Mouse (Mus musculus) stomach, postnatal 0 days (tissue): Measurements from ENCODE around the gene Fbxo46. TPM values are rescaled to one million over a fixed set of nuclear protein-coding genes. Genes with fewer than 3 reads are reported as not detected.

Source experiments
- ATAC-seq: fragments of 200-750 bp; cut with Nextera tagmentation; 2 replicates; pipeline ENCODE4 v1.8.0; 2017; ENCODE audit not compliant: low FRiP score, low TSS enrichment
- DNase-seq: peaks from one replicate; pipeline ENCODE4 v3.0.0-alpha.2; 2016; ENCODE audit warnings: low spot score
- H3K27ac ChIP-seq: fragments of 300-500 bp; sonication (generic); replicated peaks from 2 replicates; pipeline ENCODE4 v1.5.1; 2014; ENCODE audit warnings: mild to moderate bottlenecking, control low read depth
- H3K27me3 ChIP-seq: fragments of 300-500 bp; sonication (generic); 2 replicates; pipeline ENCODE4 v1.6.1; 2014; ENCODE audit warnings: low read length; ENCODE audit not compliant: control insufficient read depth, insufficient read depth
- H3K36me3 ChIP-seq: fragments of 300-500 bp; sonication (generic); 2 replicates; pipeline ENCODE4 v1.6.1; 2014; ENCODE audit warnings: low read length, mixed read lengths; ENCODE audit not compliant: control insufficient read depth, insufficient read depth
- H3K4me1 ChIP-seq: fragments of 300-500 bp; sonication (generic); replicated peaks from 2 replicates; pipeline ENCODE4 v1.6.1; 2014; ENCODE audit warnings: antibody characterized with exemption; ENCODE audit not compliant: control insufficient read depth, insufficient read depth
- H3K4me2 ChIP-seq: fragments of 300-500 bp; sonication (generic); replicated peaks from 2 replicates; pipeline ENCODE4 v1.6.1; 2014; ENCODE audit warnings: low read depth, mild to moderate bottlenecking, control low read depth, moderate library complexity
- H3K4me3 ChIP-seq: fragments of 300-500 bp; sonication (generic); 2 replicates; pipeline ENCODE4 v1.5.1; 2014; ENCODE audit warnings: low read depth, low read length, control low read depth
- H3K9ac ChIP-seq: fragments of 300-500 bp; sonication (generic); 2 replicates; pipeline ENCODE4 v1.6.1; 2014; ENCODE audit warnings: mild to moderate bottlenecking, low read length, control low read depth, mixed read lengths
- H3K9me3 ChIP-seq: fragments of 300-500 bp; sonication (generic); 2 replicates; pipeline ENCODE4 v1.6.1; 2016; ENCODE audit warnings: low read length; ENCODE audit not compliant: control insufficient read depth
- CTCF ChIP-seq: IDR thresholded peaks from 2 replicates; pipeline ENCODE4 v1.5.1; 2016; ENCODE audit warnings: antibody characterized with exemption, low read depth, mild to moderate bottlenecking, moderate library complexity
- EP300 ChIP-seq: optimal IDR thresholded peaks from 2 replicates; pipeline ENCODE3; 2016; ENCODE audit warnings: antibody characterized with exemption
- WGBS: fragments of 180-500 bp; shearing (Covaris S2); extraction: QIAGEN DNeasy Blood & Tissue Kit; methylation state at CpG from one replicate; pipeline ENCODE4 v1.1.7; 2014; 5-methylcytosine and 5-hydroxymethylcytosine counted together
- polyA plus RNA-seq: library from polyadenylated mRNA; unstranded; fragments of >200 nt; fragmentation: Nextera tagmentation; extraction: Ambion mirVana; gene quantifications from 2 replicates; pipeline ENCODE4 v1.2.1, GENCODE M21; 2015

The Fbxo46 gene
- polyA plus RNA-seq, 1 experiment from 2014 or later = 6.7 TPM

GRCm38 (mm10) chr7:19137380-19137779 lies 17.7 kb downstream of the Fbxo46 start:
- Histone ChIP-seq H3K27ac (no peak overlapping the region), H3K9ac (no peak overlapping the region), H3K4me2 (no peak overlapping the region), H3K4me3 (no peak overlapping the region), H3K4me1 (no peaks in the 10 kb centered on the region), H3K36me3 (peaks cover 22% of the 10 kb centered on the region), H3K9me3 (no peaks in the 10 kb centered on the region), H3K27me3 (no peaks in the 10 kb centered on the region)
- 33% methylated on average over 5 of the region's 5 CpGs for WGBS
- no peak for ATAC-seq
- DNase-seq = peak; percentile 72
- TF ChIP-seq EP300 = no peak
- peak; percentile 69 for TF ChIP-seq CTCF

GRCm38 (mm10) chr7:19146793-19147192 lies 27.1 kb downstream of the Fbxo46 start:
- no peak overlapping the region for H3K4me2 ChIP-seq
- TF ChIP-seq CTCF (no peak), EP300 (no peak)
- H3K4me1 ChIP-seq = peaks cover 2% of the 10 kb centered on the region; the same call in 1 of the 2 replicates
- H3K9me3 ChIP-seq = no peaks in the 10 kb centered on the region
- no peaks in the 10 kb centered on the region for H3K36me3 ChIP-seq
- no peak for ATAC-seq
- H3K4me3 ChIP-seq = no peak overlapping the region
- no peak overlapping the region for H3K9ac ChIP-seq
- H3K27me3 ChIP-seq = no peaks in the 10 kb centered on the region
- DNase-seq = no peak
- 93% methylated on average over 10 of the region's 10 CpGs for WGBS
- H3K27ac ChIP-seq = no peak overlapping the region

- Histone ChIP-seq H3K9me3 (no peaks in the 10 kb centered on the region), H3K27me3 (no peaks in the 10 kb centered on the region), H3K4me2 (peak overlapping the region; percentile 79; the same call in 1 of the 2 replicates), H3K36me3 (no peaks in the 10 kb centered on the region), H3K27ac (no peak overlapping the region), H3K9ac (no peak overlapping the region), H3K4me1 (peaks cover 2% of the 10 kb centered on the region; the same call in 1 of the 2 replicates), H3K4me3 (no peak overlapping the region)
- ATAC-seq = no peak
- WGBS = 38% methylated on average over 6 of the region's 6 CpGs
- TF ChIP-seq CTCF = no peak
- TF ChIP-seq EP300 = no peak
- DNase-seq = no peak
These were observed 27.9 kb downstream of the Fbxo46 start for GRCm38 (mm10) chr7:19147497-19148045.

GRCm38 (mm10) chr7:19148180-19148874 lies 28.7 kb downstream of the Fbxo46 start:
- DNase-seq (no peak), ATAC-seq (no peak)
- no peak for TF ChIP-seq CTCF
- no peak for TF ChIP-seq EP300
- H3K9me3 ChIP-seq = no peaks in the 10 kb centered on the region
- H3K36me3 ChIP-seq = no peaks in the 10 kb centered on the region
- peak overlapping the region; percentile 79 for H3K27ac ChIP-seq
- H3K27me3 ChIP-seq = no peaks in the 10 kb centered on the region
- H3K9ac ChIP-seq = peak overlapping the region; percentile 52
- peaks cover 2% of the 10 kb centered on the region; the same call in 1 of the 2 replicates for H3K4me1 ChIP-seq
- peak overlapping the region; percentile 79 for H3K4me2 ChIP-seq
- WGBS = 9% methylated on average over 20 of the region's 20 CpGs
- peak overlapping the region; percentile 49 for H3K4me3 ChIP-seq

GRCm38 (mm10) chr7:19148875-19149541 lies 29.3 kb downstream of the Fbxo46 start, which contains the start of gene Qpctl:
Gene Qpctl, minus strand, starts transcription at chr7:19149291.
- Histone ChIP-seq H3K9ac (peak within 1 kb of the TSS; percentile 56), H3K4me2 (peak within 1 kb of the TSS; percentile 79), H3K9me3 (no peaks in the 10 kb centered on the region), H3K36me3 (no peaks in the 10 kb centered on the region), H3K4me3 (peak within 1 kb of the TSS; percentile 52), H3K4me1 (peaks cover 2% of the 10 kb centered on the region; the same call in 1 of the 2 replicates), H3K27ac (peak within 1 kb of the TSS; percentile 79), H3K27me3 (no peaks in the 10 kb centered on the region)
- DNase-seq (peak; percentile 98), ATAC-seq (peak; percentile 97)
- under 1% methylated on average over 43 of the region's 43 CpGs for WGBS
- TF ChIP-seq CTCF (no peak), EP300 (no peak)
